Mouse (Mus musculus) spleen, adult 2 months (tissue): ENCODE data around the gene Mkrn1.
"Not testable (repeated sequence)": the region's sequence is repeated elsewhere in the genome, so short reads cannot be mapped to it uniquely, and the experiment has no call there.

Experiments used
- CTCF ChIP-seq: fragments of 200-500 bp; IDR thresholded peaks from 2 replicates; pipeline ENCODE4 v1.5.1; 2011; ENCODE audit warnings: mild to moderate bottlenecking, inconsistent platforms; ENCODE audit not compliant: insufficient read depth, insufficient read length, insufficient replicate concordance; ENCODE audit errors: extremely low read depth
- POLR2A ChIP-seq: fragments of 200-500 bp; IDR thresholded peaks from 2 replicates; pipeline ENCODE4 v1.6.1; 2011; ENCODE audit warnings: low read depth, low read length, inconsistent platforms

DNA sequence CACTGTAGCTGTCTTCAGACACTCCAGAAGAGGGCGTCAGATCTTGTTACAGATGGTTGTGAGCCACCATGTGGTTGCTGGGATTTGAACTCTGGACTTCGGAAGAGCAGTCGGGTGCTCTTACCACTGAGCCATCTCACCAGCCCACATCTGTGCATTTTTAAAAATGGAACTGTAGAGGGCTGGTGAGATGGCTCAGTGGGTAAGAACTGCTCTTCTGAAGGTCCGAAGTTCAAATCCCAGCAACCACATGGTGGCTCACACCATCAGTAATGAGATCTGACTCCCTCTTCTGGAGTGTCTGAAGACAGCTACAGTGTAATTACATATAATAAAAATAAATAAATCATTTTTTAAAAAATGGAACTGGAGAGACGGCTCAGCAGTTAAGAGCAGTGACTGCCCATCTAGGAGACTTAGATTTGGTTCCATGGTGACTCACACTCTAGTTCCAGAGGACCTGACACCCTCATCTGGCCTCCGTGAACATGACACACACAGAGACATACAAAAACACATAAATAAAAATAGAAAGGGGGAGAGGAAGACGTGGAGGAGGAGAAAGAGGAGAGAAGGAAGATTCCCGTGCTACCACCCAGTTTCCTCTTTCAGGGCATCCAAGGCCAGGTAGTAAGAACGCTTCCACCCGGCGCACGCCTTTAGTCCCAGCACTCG lies 42.0 kb downstream of the Mkrn1 start:
- not testable (repeated sequence) for TF ChIP-seq POLR2A, CTCF
